Comparison of ENCODE assay signal across 8 mouse cellular contexts in the genomic region with DNA sequence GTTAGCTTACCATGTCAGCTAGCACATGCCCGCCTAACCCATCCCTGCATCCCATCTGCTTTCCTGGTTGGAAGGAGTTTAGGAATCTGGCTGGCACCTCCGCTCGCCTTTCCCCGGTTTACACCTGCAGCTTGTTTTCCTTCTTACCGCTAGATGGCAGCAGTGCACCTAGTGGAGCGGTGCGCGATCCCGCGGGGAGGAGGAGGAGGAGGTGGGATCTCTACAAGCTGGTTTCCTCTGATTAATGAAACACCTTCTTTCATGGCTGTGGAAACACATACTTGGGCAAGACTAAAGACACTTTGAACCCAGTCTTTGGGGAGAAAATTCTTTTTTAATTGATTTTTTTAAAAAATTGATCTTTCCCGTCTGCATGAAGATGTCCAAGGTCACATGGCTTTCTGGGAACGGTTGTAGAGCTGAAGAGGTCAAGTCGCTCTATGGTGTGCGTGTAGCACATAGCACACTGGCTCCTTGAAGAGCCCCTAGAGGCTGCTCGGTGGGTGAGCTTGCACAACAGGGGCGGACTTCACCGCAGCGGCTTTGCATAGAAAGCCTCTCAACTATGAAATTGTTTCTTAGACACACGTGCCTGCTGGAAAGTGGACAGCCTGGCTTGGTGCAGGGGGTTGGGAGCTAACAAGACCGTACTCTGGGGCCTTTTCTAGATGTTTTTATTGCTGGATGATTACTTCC. TPM values are rescaled to one million over a fixed set of nuclear protein-coding genes. Genes with fewer than 3 reads are reported as not detected.
A peak's percentile ranks its signal among the peaks of the same experiment; 100 is the strongest.
DNase-seq lines count a peak whose midpoint lies in the region; ATAC-seq and TF ChIP-seq lines count a peak whose summit lies in the region.

No protein-coding gene starts in this region.

- DNase-seq in CH12.LX (ENCODE audit: extremely low read depth), result peak; percentile 85
- peak; percentile 54 for DNase-seq in c-Kit-positive CD71-positive TER-119-negative erythroid progenitor cells, embryonic 14.5 days (ENCODE audit: low read depth)
- peak; percentile 78 for DNase-seq in heart, postnatal 0 days (ENCODE audit: low spot score)
- DNase-seq in kidney, postnatal 36 days, result peak; percentile 69 to 79
- peak; percentile 74 for DNase-seq in stomach, postnatal 0 days (ENCODE audit: low spot score)

- H3K79me2 ChIP-seq in CH12.LX (replicated peaks; ENCODE audit: control insufficient read depth, extremely low read depth, insufficient read depth, poor library complexity, severe bottlenecking), result no peaks in the 10 kb centered on the region

- TF ChIP-seq CTCF in CH12.LX (conservative IDR thresholded peaks at IDR 0.05 in 1 of 2, IDR thresholded peaks at IDR 0.05 in 1 of 2; ENCODE audit: low read depth in 2 of 2, low read length in 2 of 2), result peak; percentile 79 to 98
- TF ChIP-seq CTCF in heart, postnatal 0 days (IDR thresholded peaks at IDR 0.05; ENCODE audit: low read depth), result peak; percentile 98
- TF ChIP-seq CTCF in stomach, postnatal 0 days (IDR thresholded peaks at IDR 0.05; ENCODE audit: low read depth), result peak; percentile 99

- no peak overlapping the region for H3K27ac ChIP-seq in CH12.LX (ENCODE audit: insufficient read depth, low read depth)
- no peak overlapping the region for H3K27ac ChIP-seq in forebrain, embryonic 12.5 days
- no peak overlapping the region for H3K27ac ChIP-seq in heart, postnatal 0 days (ENCODE audit: low read depth)
- no peak overlapping the region for H3K27ac ChIP-seq in liver, embryonic 15.5 days (replicated peaks)
- no peak overlapping the region for H3K27ac ChIP-seq in neural tube, embryonic 12.5 days
- H3K27ac ChIP-seq in stomach, postnatal 0 days (replicated peaks), result no peak overlapping the region

- no peak for TF ChIP-seq EP300 in CH12.LX (IDR thresholded peaks at IDR 0.05; ENCODE audit: low read length)
- TF ChIP-seq EP300 in heart, postnatal 0 days (IDR thresholded peaks at IDR 0.05; ENCODE audit: low read depth), result no peak
- no peak for TF ChIP-seq EP300 in stomach, postnatal 0 days (optimal IDR thresholded peaks at IDR 0.05)

- dilution Hi-C loops in CH12.LX (cut with MboI; ENCODE audit: extremely low pct_ligation_motif_present, extremely low pct_unique_long_range_greater_than_20kb, low sequenced_read_pairs), result no loop called here

- no peak for TF ChIP-seq POLR2A in CH12.LX (IDR thresholded peaks at IDR 0.05; ENCODE audit: low read depth, low read length)

- H3K4me1 ChIP-seq in CH12.LX (ENCODE audit: control insufficient read depth in 1 of 2, insufficient read depth in 2 of 2), result peaks cover 0 to 12% of the 10 kb centered on the region in 2 experiments; a peak in 2 of 4 replicates
- H3K4me1 ChIP-seq in forebrain, embryonic 12.5 days, result peaks cover 7% of the 10 kb centered on the region; the same call in 1 of the 2 replicates
- H3K4me1 ChIP-seq in heart, postnatal 0 days (ENCODE audit: control insufficient read depth, insufficient read depth), result peaks cover 17% of the 10 kb centered on the region
- 0 out of 2 replicates have a peak, but pooled peaks cover 4% of the 10 kb centered on the region for H3K4me1 ChIP-seq in liver, embryonic 15.5 days (replicated peaks)
- H3K4me1 ChIP-seq in neural tube, embryonic 12.5 days, result peaks cover 5% of the 10 kb centered on the region; the same call in 1 of the 2 replicates
- H3K4me1 ChIP-seq in stomach, postnatal 0 days (replicated peaks; ENCODE audit: control insufficient read depth, insufficient read depth), result no peaks in the 10 kb centered on the region

- peak overlapping the region in 2 of 3 experiments; percentile 10 to 37 for H3K4me3 ChIP-seq in CH12.LX (replicated peaks in 1 of 3; ENCODE audit: low read depth in 2 of 3, low read length in 2 of 3, poor library complexity in 1 of 3)
- no peak overlapping the region; the same call in 1 of the 2 replicates for H3K4me3 ChIP-seq in forebrain, embryonic 12.5 days (replicated peaks)
- no peak overlapping the region; the same call in 1 of the 2 replicates for H3K4me3 ChIP-seq in heart, postnatal 0 days (ENCODE audit: low read depth, low read length)
- peak overlapping the region; percentile 5; the same call in 1 of the 2 replicates for H3K4me3 ChIP-seq in liver, embryonic 15.5 days (replicated peaks)
- no peak overlapping the region for H3K4me3 ChIP-seq in neural tube, embryonic 12.5 days
- 0 out of 2 replicates have a peak overlapping the region, but pooled peaks have one; percentile 6 for H3K4me3 ChIP-seq in stomach, postnatal 0 days (ENCODE audit: low read depth, low read length)

- peak overlapping the region; percentile 44 for H3K4me2 ChIP-seq in CH12.LX (ENCODE audit: insufficient read depth, low read depth, poor library complexity, severe bottlenecking)
- peak overlapping the region; percentile 35 for H3K4me2 ChIP-seq in forebrain, embryonic 12.5 days
- peak overlapping the region; percentile 38 for H3K4me2 ChIP-seq in heart, postnatal 0 days (ENCODE audit: low read depth, low read length)
- peak overlapping the region; percentile 46 for H3K4me2 ChIP-seq in liver, embryonic 15.5 days
- peak overlapping the region; percentile 45 for H3K4me2 ChIP-seq in neural tube, embryonic 12.5 days (replicated peaks)
- peak overlapping the region; percentile 35; the same call in 1 of the 2 replicates for H3K4me2 ChIP-seq in stomach, postnatal 0 days (replicated peaks; ENCODE audit: low read depth)

- TF ChIP-seq RAD21 in CH12.LX (IDR thresholded peaks at IDR 0.05; ENCODE audit: low read depth, low read length), result peak; percentile 99

- in situ Hi-C loops in CH12.LX (cut with MboI; ENCODE audit: low pct_ligation_motif_present, low pct_unique_long_range_greater_than_20kb, low sequenced_read_pairs), result loop anchor here (5.0 kb wide), 1 partner anchor 35 kb away; no protein-coding TSS in a partner anchor

- H3K9me3 ChIP-seq in CH12.LX (replicated peaks; ENCODE audit: low read length), result no peaks in the 10 kb centered on the region
- no peaks in the 10 kb centered on the region for H3K9me3 ChIP-seq in forebrain, embryonic 12.5 days
- H3K9me3 ChIP-seq in heart, postnatal 0 days (replicated peaks; ENCODE audit: control insufficient read depth, low read length), result no peaks in the 10 kb centered on the region
- H3K9me3 ChIP-seq in liver, embryonic 15.5 days (replicated peaks), result no peaks in the 10 kb centered on the region
- H3K9me3 ChIP-seq in neural tube, embryonic 12.5 days, result no peaks in the 10 kb centered on the region
- no peaks in the 10 kb centered on the region for H3K9me3 ChIP-seq in stomach, postnatal 0 days (ENCODE audit: control insufficient read depth, low read length)

- H3K36me3 ChIP-seq in CH12.LX (replicated peaks in 1 of 2; ENCODE audit: control insufficient read depth in 1 of 2, insufficient read depth in 1 of 2, low read length in 1 of 2), result no peaks in the 10 kb centered on the region
- H3K36me3 ChIP-seq in forebrain, embryonic 12.5 days (replicated peaks), result no peaks in the 10 kb centered on the region
- no peaks in the 10 kb centered on the region for H3K36me3 ChIP-seq in heart, postnatal 0 days (replicated peaks; ENCODE audit: control insufficient read depth, insufficient read depth, low read length)
- H3K36me3 ChIP-seq in liver, embryonic 15.5 days (replicated peaks), result no peaks in the 10 kb centered on the region
- H3K36me3 ChIP-seq in neural tube, embryonic 12.5 days, result no peaks in the 10 kb centered on the region
- H3K36me3 ChIP-seq in stomach, postnatal 0 days (ENCODE audit: control insufficient read depth, insufficient read depth, low read length), result no peaks in the 10 kb centered on the region

- H3K9ac ChIP-seq in CH12.LX (ENCODE audit: insufficient read depth, low read depth), result no peak overlapping the region; the same call in 1 of the 2 replicates
- H3K9ac ChIP-seq in forebrain, embryonic 12.5 days, result no peak overlapping the region
- H3K9ac ChIP-seq in heart, postnatal 0 days (replicated peaks; ENCODE audit: low read depth, low read length), result no peak overlapping the region
- no peak overlapping the region for H3K9ac ChIP-seq in liver, embryonic 15.5 days
- H3K9ac ChIP-seq in neural tube, embryonic 12.5 days, result no peak overlapping the region
- H3K9ac ChIP-seq in stomach, postnatal 0 days (ENCODE audit: low read length), result no peak overlapping the region

- H3K27me3 ChIP-seq in CH12.LX (replicated peaks), result peaks cover 46% of the 10 kb centered on the region
- H3K27me3 ChIP-seq in forebrain, embryonic 12.5 days, result peaks cover 60% of the 10 kb centered on the region
- H3K27me3 ChIP-seq in heart, postnatal 0 days (ENCODE audit: control insufficient read depth, insufficient read depth, low read length), result peaks cover 11% of the 10 kb centered on the region; the same call in 1 of the 2 replicates
- peaks cover 24% of the 10 kb centered on the region; the same call in 1 of the 2 replicates for H3K27me3 ChIP-seq in liver, embryonic 15.5 days
- peaks cover 8% of the 10 kb centered on the region; the same call in 1 of the 2 replicates for H3K27me3 ChIP-seq in neural tube, embryonic 12.5 days (replicated peaks)
- H3K27me3 ChIP-seq in stomach, postnatal 0 days (ENCODE audit: control insufficient read depth, insufficient read depth, low read length), result no peaks in the 10 kb centered on the region

- ATAC-seq in forebrain, embryonic 12.5 days (ENCODE audit: low FRiP score), result peak; percentile 73
- ATAC-seq in heart, postnatal 0 days (ENCODE audit: insufficient read depth, low read depth), result peak; percentile 76
- no peak for ATAC-seq in liver, embryonic 15.5 days (ENCODE audit: insufficient read depth)
- 0 out of 2 replicates have a peak, but pooled peaks have one; percentile 50 for ATAC-seq in neural tube, embryonic 12.5 days (ENCODE audit: low FRiP score, low read depth)
- ATAC-seq in stomach, postnatal 0 days (ENCODE audit: low FRiP score, low TSS enrichment), result peak; percentile 74

- 3% methylated on average over 20 of the region's 20 CpGs for WGBS in forebrain, embryonic 12.5 days
- WGBS in heart, postnatal 0 days, result 9% methylated on average over 20 of the region's 20 CpGs
- 6% methylated on average over 20 of the region's 20 CpGs for WGBS in liver, embryonic 15.5 days (ENCODE audit: insufficient replicate concordance)
- 3% methylated on average over 20 of the region's 20 CpGs for WGBS in neural tube, embryonic 12.5 days
- WGBS in stomach, postnatal 0 days, result 9% methylated on average over 20 of the region's 20 CpGs

RNA-seq across cellular contexts. Expression of a gene that starts 17.5 kb away (rescaled TPM):
- total RNA-seq in CH12.LX (2012; rRNA removed), result not detected in 2 replicates
- not detected in 2 replicates for total RNA-seq in CH12.LX (2014; rRNA removed)
- polyA plus RNA-seq in CH12.LX (2012; ENCODE audit: insufficient read length, low read depth), result not detected in 2 replicates
- polyA plus RNA-seq in forebrain, embryonic 12.5 days (2016; fragmentation: Nextera tagmentation; extraction: Ambion mirVana), result not detected in 2 replicates
- 14.0 TPM in 1 of 2 replicates, not detected in the other for total RNA-seq in heart, postnatal 0 days (2014; rRNA removed; ENCODE audit: low replicate concordance)
- 1.7 and 2.0 TPM in 2 replicates for polyA plus RNA-seq in heart, postnatal 0 days (2015; fragmentation: Nextera tagmentation; extraction: Ambion mirVana)
- not detected in 2 replicates for polyA plus RNA-seq in liver, embryonic 15.5 days (2015; fragmentation: Nextera tagmentation; extraction: Ambion mirVana)
- not detected in 2 replicates for polyA plus RNA-seq in neural tube, embryonic 12.5 days (2016; fragmentation: Nextera tagmentation; extraction: Ambion mirVana)
- not detected in 2 replicates for polyA plus RNA-seq in stomach, postnatal 0 days (2015; fragmentation: Nextera tagmentation; extraction: Ambion mirVana)

RNA-seq across cellular contexts. Expression of a gene that starts 23.2 kb away (rescaled TPM):
- total RNA-seq in CH12.LX (2012; rRNA removed), result 11.6 and 12.8 TPM in 2 replicates
- total RNA-seq in CH12.LX (2014; rRNA removed), result 18.5 and 20.7 TPM in 2 replicates
- polyA plus RNA-seq in CH12.LX (2012; ENCODE audit: insufficient read length, low read depth), result 17.9 and 18.9 TPM in 2 replicates
- 10.4 and 12.0 TPM in 2 replicates for polyA plus RNA-seq in forebrain, embryonic 12.5 days (2016; fragmentation: Nextera tagmentation; extraction: Ambion mirVana)
- 3.7 and 7.3 TPM in 2 replicates for total RNA-seq in heart, postnatal 0 days (2014; rRNA removed; ENCODE audit: low replicate concordance)
- 2.6 and 2.8 TPM in 2 replicates for polyA plus RNA-seq in heart, postnatal 0 days (2015; fragmentation: Nextera tagmentation; extraction: Ambion mirVana)
- polyA plus RNA-seq in liver, embryonic 15.5 days (2015; fragmentation: Nextera tagmentation; extraction: Ambion mirVana), result 1.9 TPM in 2 replicates
- polyA plus RNA-seq in neural tube, embryonic 12.5 days (2016; fragmentation: Nextera tagmentation; extraction: Ambion mirVana), result 6.9 and 7.7 TPM in 2 replicates
- 1.8 TPM in 2 replicates for polyA plus RNA-seq in stomach, postnatal 0 days (2015; fragmentation: Nextera tagmentation; extraction: Ambion mirVana)

Comparison
In these comparisons a context has a peak if more than half of its experiments do, and no peak if none do; other contexts are left out.
1. H3K4me3 ChIP-seq: peak in CH12.LX (2 of 3), liver, embryonic 15.5 days (single experiment) and stomach, postnatal 0 days (single experiment); none in forebrain, embryonic 12.5 days (single experiment), heart, postnatal 0 days (single experiment) and neural tube, embryonic 12.5 days (single experiment).
2. Peak in every context shown above with its lines, with median percentiles within 50 percentile points of each other: DNase-seq, H3K4me2 ChIP-seq and CTCF ChIP-seq.